Mouse (Mus musculus) kidney, embryonic 14.5 days (tissue): ENCODE measurements around the gene Il1r1. TPM values are rescaled to one million over a fixed set of nuclear protein-coding genes. Genes with fewer than 3 reads are reported as not detected.
"Not testable (repeated sequence)": the region's sequence is repeated elsewhere in the genome, so short reads cannot be mapped to it uniquely, and the experiment has no call there.

Source experiments
- ATAC-seq: fragments of 200-750 bp; cut with Nextera tagmentation; 2 replicates; pipeline ENCODE4 v1.8.0; 2017; ENCODE audit warnings: moderate number of reproducible peaks, mild to moderate bottlenecking, moderate TSS enrichment, moderate library complexity; ENCODE audit not compliant: low FRiP score, low TSS enrichment
- H3K27ac ChIP-seq: fragments of 300-500 bp; sonication (generic); 2 replicates; pipeline ENCODE4 v1.5.1; 2014; ENCODE audit warnings: low read depth, mild to moderate bottlenecking, low read length, moderate library complexity, mixed read lengths
- H3K27me3 ChIP-seq: fragments of 300-500 bp; sonication (generic); 2 replicates; pipeline ENCODE4 v1.6.1; 2014; ENCODE audit warnings: mild to moderate bottlenecking, low read length; ENCODE audit not compliant: control insufficient read depth, insufficient read depth
- H3K36me3 ChIP-seq: fragments of 300-500 bp; sonication (generic); 2 replicates; pipeline ENCODE4 v1.6.1; 2014; ENCODE audit warnings: low read length, mixed read lengths; ENCODE audit not compliant: control insufficient read depth, insufficient read depth
- H3K4me1 ChIP-seq: fragments of 300-500 bp; sonication (generic); 2 replicates; pipeline ENCODE4 v1.6.1; 2014; ENCODE audit warnings: low read length, mixed read lengths; ENCODE audit not compliant: control insufficient read depth, insufficient read depth
- H3K4me2 ChIP-seq: fragments of 300-500 bp; sonication (generic); replicated peaks from 2 replicates; pipeline ENCODE4 v1.6.1; 2014; ENCODE audit warnings: low read depth, mild to moderate bottlenecking, low read length
- H3K4me3 ChIP-seq: fragments of 300-500 bp; sonication (generic); 2 replicates; pipeline ENCODE4 v1.5.1; 2014; ENCODE audit warnings: mild to moderate bottlenecking, low read length
- H3K9ac ChIP-seq: fragments of 300-500 bp; sonication (generic); 2 replicates; pipeline ENCODE4 v1.6.1; 2014; ENCODE audit warnings: low read depth, mild to moderate bottlenecking, low read length, moderate library complexity
- H3K9me3 ChIP-seq: fragments of 300-500 bp; sonication (generic); 2 replicates; pipeline ENCODE4 v1.6.1; 2016; ENCODE audit warnings: low read length; ENCODE audit not compliant: control insufficient read depth
- WGBS: fragments of 180-500 bp; shearing (Covaris S2); extraction: QIAGEN DNeasy Blood & Tissue Kit; methylation state at CpG from one replicate; pipeline ENCODE4 v1.1.7; 2014; 5-methylcytosine and 5-hydroxymethylcytosine counted together
- polyA plus RNA-seq: library from polyadenylated mRNA; unstranded; fragments of >200 nt; fragmentation: Nextera tagmentation; extraction: Ambion mirVana; gene quantifications from 2 replicates; pipeline ENCODE4 v1.2.1, GENCODE M21; 2014

Gene Il1r1
- polyA plus RNA-seq, 1 experiment from 2014 or later: 4.2 TPM

GRCm38 (mm10) chr1:40282394-40282793 lies 57.5 kb downstream of the Il1r1 start:
- H3K4me3 ChIP-seq: no peak overlapping the region
- H3K27me3 ChIP-seq: no peaks in the 10 kb centered on the region
- H3K4me1 ChIP-seq: peaks cover 6% of the 10 kb centered on the region; the same call in 1 of the 2 replicates
- ATAC-seq: no peak
- H3K27ac ChIP-seq: no peak overlapping the region
- no peaks in the 10 kb centered on the region for H3K9me3 ChIP-seq
- no peak overlapping the region for H3K9ac ChIP-seq
- H3K4me2 ChIP-seq: no peak overlapping the region
- 83% methylated on average over 3 of the region's 3 CpGs for WGBS
- no peaks in the 10 kb centered on the region for H3K36me3 ChIP-seq

DNA sequence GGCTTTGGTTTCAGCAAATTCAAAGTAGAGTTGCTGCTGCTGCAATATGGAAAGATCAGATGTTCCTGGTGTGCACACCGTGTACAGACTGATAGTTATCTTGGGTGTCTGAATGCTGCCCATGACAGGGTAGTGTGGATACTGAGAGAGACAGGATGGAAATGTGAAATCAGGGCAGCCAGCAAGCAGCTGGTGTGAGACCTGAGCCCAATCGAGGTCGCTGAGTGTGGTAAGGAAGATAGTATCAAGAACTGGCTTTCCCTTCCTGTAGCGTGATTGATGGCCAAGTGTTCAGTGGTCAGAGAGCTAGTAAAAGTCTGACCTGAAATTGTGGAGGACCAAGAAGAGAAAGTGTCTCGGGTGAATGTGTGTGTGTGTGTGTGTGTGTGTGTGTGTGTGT lies 59.1 kb downstream of the Il1r1 start:
- H3K4me2 ChIP-seq: no peak overlapping the region
- H3K9ac ChIP-seq: no peak overlapping the region
- H3K9me3 ChIP-seq: no peaks in the 10 kb centered on the region
- no peak overlapping the region for H3K27ac ChIP-seq
- no peaks in the 10 kb centered on the region for H3K36me3 ChIP-seq
- H3K27me3 ChIP-seq: no peaks in the 10 kb centered on the region
- peaks cover 6% of the 10 kb centered on the region; the same call in 1 of the 2 replicates for H3K4me1 ChIP-seq
- no peak overlapping the region for H3K4me3 ChIP-seq
- WGBS: 38% methylated on average over 5 of the region's 5 CpGs
- no peak for ATAC-seq

DNA sequence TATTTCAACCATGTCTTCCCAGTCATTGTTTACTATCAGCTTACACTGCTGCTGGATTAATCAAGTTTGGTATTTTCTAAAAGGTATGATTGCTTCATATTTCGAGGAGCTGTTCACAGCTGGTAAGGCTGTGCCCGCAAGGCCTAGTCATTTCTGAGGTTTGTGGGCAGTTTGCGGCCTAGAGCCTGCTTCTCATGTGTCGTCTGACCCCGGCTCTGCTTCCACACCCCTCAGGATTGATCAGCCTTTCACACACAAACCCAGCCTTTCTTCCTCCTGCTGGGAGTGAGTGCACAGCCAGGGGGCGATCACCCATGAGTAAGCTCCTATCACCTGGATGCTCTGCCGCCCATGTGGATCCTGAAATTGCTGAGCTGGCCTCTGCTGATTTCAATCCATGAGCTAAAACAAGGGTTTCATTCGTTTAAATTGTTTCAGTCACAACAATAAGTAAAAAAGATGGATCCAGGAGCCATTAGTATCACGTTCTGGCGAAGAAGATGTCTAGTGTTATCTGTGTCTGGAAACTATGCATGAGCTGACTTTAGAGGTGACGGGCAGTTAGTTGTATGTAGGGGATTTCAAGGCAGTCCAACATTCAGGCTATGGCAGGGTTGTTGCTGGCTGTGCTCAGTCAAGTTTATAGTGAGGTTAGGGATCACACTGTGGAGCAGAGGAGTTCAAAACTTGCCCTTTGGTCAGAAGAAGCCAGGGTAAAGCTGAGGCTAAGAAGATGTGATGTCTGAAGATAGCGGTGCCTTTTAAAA lies 65.8 kb downstream of the Il1r1 start:
- no peak for ATAC-seq
- no peaks in the 10 kb centered on the region for H3K4me1 ChIP-seq
- WGBS: 61% methylated on average over 12 of the region's 12 CpGs

GRCm38 (mm10) chr1:40292231-40292630 lies 67.4 kb downstream of the Il1r1 start:
- WGBS: 89% methylated on average over 2 of the region's 2 CpGs
- no peak for ATAC-seq
- no peak overlapping the region for H3K4me2 ChIP-seq
- H3K4me3 ChIP-seq: no peak overlapping the region
- no peak overlapping the region for H3K9ac ChIP-seq
- H3K4me1 ChIP-seq: no peaks in the 10 kb centered on the region
- no peaks in the 10 kb centered on the region for H3K9me3 ChIP-seq
- no peaks in the 10 kb centered on the region for H3K36me3 ChIP-seq
- no peaks in the 10 kb centered on the region for H3K27me3 ChIP-seq
- no peak overlapping the region for H3K27ac ChIP-seq

More for the DNA sequence above, 65.8 kb downstream of the Il1r1 start:
- no peaks in the 10 kb centered on the region for H3K36me3 ChIP-seq
- H3K27me3 ChIP-seq: no peaks in the 10 kb centered on the region
- H3K9ac ChIP-seq: no peak overlapping the region
- H3K4me2 ChIP-seq: no peak overlapping the region
- no peaks in the 10 kb centered on the region for H3K9me3 ChIP-seq
- no peak overlapping the region for H3K27ac ChIP-seq
- no peak overlapping the region for H3K4me3 ChIP-seq

DNA sequence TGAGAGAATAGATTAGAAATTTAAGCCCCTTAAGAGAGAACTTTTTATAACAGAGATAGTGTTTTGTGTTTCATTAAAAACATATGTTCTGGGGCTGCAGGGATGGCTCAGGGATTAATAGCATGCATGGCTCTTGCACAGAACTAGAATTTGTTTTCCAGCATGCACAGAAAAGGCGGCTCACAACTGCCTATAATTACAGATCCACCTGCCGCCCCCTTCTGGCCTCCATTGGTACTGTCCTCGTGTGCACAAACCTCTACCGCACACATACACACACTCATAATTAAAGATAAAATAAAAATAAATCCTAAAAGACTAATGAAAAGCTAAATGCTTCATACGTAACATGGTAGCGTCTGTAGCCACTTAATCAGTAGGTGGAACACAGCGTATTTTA lies 69.0 kb downstream of the Il1r1 start:
- 95% methylated on average over 7 of the region's 7 CpGs for WGBS
- Histone ChIP-seq H3K27ac (no peak overlapping the region), H3K9ac (no peak overlapping the region), H3K4me3 (no peak overlapping the region), H3K36me3 (no peaks in the 10 kb centered on the region), H3K4me2 (no peak overlapping the region), H3K4me1 (no peaks in the 10 kb centered on the region), H3K9me3 (no peaks in the 10 kb centered on the region), H3K27me3 (no peaks in the 10 kb centered on the region)
- ATAC-seq: no peak

- Histone ChIP-seq H3K9me3 (no peaks in the 10 kb centered on the region), H3K4me3 (no peak overlapping the region), H3K27ac (no peak overlapping the region), H3K4me1 (no peaks in the 10 kb centered on the region), H3K36me3 (no peaks in the 10 kb centered on the region), H3K4me2 (no peak overlapping the region), H3K27me3 (no peaks in the 10 kb centered on the region), H3K9ac (no peak overlapping the region)
- no peak for ATAC-seq
- WGBS: 75% methylated on average over 9 of the region's 9 CpGs
Measured at GRCm38 (mm10) chr1:40294824-40295223, 69.9 kb downstream of the Il1r1 start.

- Histone ChIP-seq H3K4me2 (no peak overlapping the region), H3K4me3 (no peak overlapping the region), H3K27ac (no peak overlapping the region), H3K36me3 (no peaks in the 10 kb centered on the region), H3K9ac (no peak overlapping the region), H3K4me1 (no peaks in the 10 kb centered on the region), H3K27me3 (no peaks in the 10 kb centered on the region), H3K9me3 (no peaks in the 10 kb centered on the region)
- no peak for ATAC-seq
- 90% methylated on average over 2 of the region's 2 CpGs for WGBS
Measured at GRCm38 (mm10) chr1:40298053-40298452, 73.2 kb downstream of the Il1r1 start.

DNA sequence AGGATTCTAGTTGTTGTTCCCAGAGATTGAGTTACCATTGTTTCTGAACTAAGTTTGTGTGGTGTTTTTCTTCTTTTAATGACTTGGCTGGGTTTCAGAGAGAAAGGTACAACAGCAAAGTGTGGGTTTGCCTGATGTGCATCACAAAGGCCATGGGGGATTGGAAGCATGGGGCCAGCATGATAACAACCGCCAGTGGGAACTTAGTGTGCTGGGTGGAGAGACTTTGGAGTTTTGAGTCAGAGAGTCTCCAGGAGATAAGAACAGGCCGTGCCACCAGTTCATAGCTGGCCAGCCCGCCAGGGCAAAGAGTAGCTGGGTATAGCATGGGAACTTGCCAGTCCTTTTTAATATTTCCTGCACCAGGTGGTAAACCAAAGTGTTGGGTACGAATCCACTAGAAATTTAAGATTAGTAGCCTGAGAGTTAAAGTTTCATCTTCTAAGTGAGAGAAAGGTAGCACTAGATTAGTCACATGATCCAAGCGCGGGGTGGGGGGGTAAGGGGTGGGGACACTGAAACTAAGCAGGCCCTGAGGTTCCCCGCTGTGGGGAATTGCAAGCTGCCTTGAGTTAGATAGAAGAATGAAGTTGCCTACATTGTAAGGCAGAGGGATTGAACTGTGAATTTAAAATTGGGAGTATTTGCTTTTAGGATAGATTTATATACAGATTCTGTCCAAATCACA lies 78.4 kb downstream of the Il1r1 start:
- Histone ChIP-seq H3K9ac (no peak overlapping the region), H3K27ac (no peak overlapping the region), H3K4me1 (no peaks in the 10 kb centered on the region), H3K9me3 (no peaks in the 10 kb centered on the region), H3K4me2 (no peak overlapping the region), H3K27me3 (no peaks in the 10 kb centered on the region), H3K4me3 (no peak overlapping the region), H3K36me3 (no peaks in the 10 kb centered on the region)
- 71% methylated on average over 7 of the region's 7 CpGs for WGBS
- ATAC-seq: no peak

GRCm38 (mm10) chr1:40304321-40304720 lies 79.4 kb downstream of the Il1r1 start:
- H3K4me1 ChIP-seq, H3K27me3 ChIP-seq, H3K9ac ChIP-seq, ATAC-seq, H3K36me3 ChIP-seq, H3K4me3 ChIP-seq, H3K9me3 ChIP-seq, H3K27ac ChIP-seq, H3K4me2 ChIP-seq: not testable (repeated sequence)
- 63% methylated on average over 4 of the region's 4 CpGs for WGBS
